Mouse (Mus musculus): ENCODE measurements at regions not wholly inside any gene's neighbourhood (a gene's known extent, or its start where the extent isn't known, plus 50 kb on each side); places are given as distances from the start of the nearest gene placed in this dataset.

DNA sequence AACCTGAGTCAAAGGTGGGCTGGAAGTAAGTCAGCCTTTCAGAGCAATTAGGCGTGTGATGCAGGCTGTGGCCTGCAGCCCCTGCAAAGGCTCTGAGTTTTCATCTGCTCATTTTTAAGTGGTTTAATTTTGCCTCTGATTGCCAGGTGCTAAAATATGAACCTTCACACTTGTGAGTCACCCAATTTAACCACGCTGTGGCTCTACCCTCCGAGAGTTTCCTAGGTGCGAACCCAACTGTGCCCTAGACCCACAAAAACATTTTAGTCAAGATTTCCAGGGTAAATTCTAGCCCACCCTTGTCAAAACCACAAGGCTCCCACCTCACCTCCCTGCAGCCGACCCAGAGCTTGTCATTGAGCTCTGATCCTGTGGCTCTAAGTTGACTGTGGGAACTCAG lies 103.3 kb upstream of the Eomes start:
- Histone ChIP-seq H3K27ac (ENCODE audit: insufficient read depth, low read length) (no peak overlapping the region), H3K4me3 (replicated peaks; ENCODE audit: insufficient read depth, low read depth, low read length) (no peak overlapping the region), H3K4me1 (ENCODE audit: control insufficient read depth, insufficient read depth, low read length) (no peaks in the 10 kb centered on the region), H3K27me3 (ENCODE audit: control insufficient read depth, insufficient read depth, low read length) (no peaks in the 10 kb centered on the region)
- 90% methylated on average over 5 of the region's 5 CpGs for WGBS
- DNase-seq = no peak
- TF ChIP-seq CTCF (IDR thresholded peaks at IDR 0.05; ENCODE audit: borderline replicate concordance, insufficient read depth, low read depth, low read length) (no peak), POLR2A (IDR thresholded peaks at IDR 0.05; ENCODE audit: borderline replicate concordance, insufficient read depth, low read length) (no peak)

DNA sequence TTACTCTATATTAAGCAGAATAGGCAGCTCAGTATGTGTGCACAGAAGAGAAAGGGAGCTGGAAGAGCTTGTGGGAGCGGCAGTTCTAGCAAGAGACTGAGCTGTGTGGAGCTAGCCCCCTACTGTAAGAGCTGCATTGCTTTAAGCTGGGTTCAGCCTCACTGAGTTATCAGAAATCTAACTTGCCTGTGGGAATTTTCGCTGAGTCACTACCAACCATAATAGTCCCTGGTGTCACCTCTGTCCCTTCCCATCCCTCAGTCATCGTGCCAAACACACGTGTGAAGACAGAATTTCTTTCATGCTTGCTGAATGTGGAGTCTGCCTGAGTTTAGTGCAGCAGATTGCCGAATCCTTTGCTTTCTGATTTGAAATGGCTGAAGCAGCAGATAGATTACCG lies 99.0 kb upstream of the Eomes start:
- Histone ChIP-seq H3K4me3 (replicated peaks; ENCODE audit: insufficient read depth, low read depth, low read length) (no peak overlapping the region), H3K4me1 (ENCODE audit: control insufficient read depth, insufficient read depth, low read length) (no peaks in the 10 kb centered on the region), H3K27ac (ENCODE audit: insufficient read depth, low read length) (no peak overlapping the region), H3K27me3 (ENCODE audit: control insufficient read depth, insufficient read depth, low read length) (no peaks in the 10 kb centered on the region)
- 31% methylated on average over 6 of the region's 6 CpGs for WGBS
- no peak for TF ChIP-seq POLR2A (IDR thresholded peaks at IDR 0.05; ENCODE audit: borderline replicate concordance, insufficient read depth, low read length)
- no peak for TF ChIP-seq CTCF (IDR thresholded peaks at IDR 0.05; ENCODE audit: borderline replicate concordance, insufficient read depth, low read depth, low read length)
- no peak for DNase-seq

DNA sequence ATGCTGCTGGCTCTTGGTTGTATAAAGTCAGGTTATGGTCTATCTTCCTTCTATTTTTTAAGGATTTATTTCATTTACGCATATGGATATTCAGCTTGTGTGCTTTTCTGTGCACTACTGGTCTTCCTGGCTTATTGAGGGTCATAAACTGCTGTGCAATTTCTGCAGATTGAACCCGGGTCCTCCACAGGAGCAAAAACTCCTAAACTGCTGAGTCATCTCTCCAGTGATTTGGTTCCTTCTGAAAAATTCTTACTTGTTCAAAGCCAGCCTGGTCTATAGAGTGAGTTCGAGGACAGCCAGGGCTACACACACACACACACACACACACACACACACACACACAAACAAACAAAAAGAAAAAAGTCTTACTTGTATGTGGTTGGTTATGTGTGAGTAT lies 95.5 kb upstream of the Eomes start:
- 81% methylated on average over 3 of the region's 3 CpGs for WGBS
- Histone ChIP-seq H3K27ac (ENCODE audit: insufficient read depth, low read length) (no peak overlapping the region), H3K4me1 (ENCODE audit: control insufficient read depth, insufficient read depth, low read length) (no peaks in the 10 kb centered on the region), H3K4me3 (replicated peaks; ENCODE audit: insufficient read depth, low read depth, low read length) (no peak overlapping the region), H3K27me3 (ENCODE audit: control insufficient read depth, insufficient read depth, low read length) (no peaks in the 10 kb centered on the region)
- DNase-seq = no peak
- TF ChIP-seq POLR2A (IDR thresholded peaks at IDR 0.05; ENCODE audit: borderline replicate concordance, insufficient read depth, low read length) = no peak
- TF ChIP-seq CTCF (IDR thresholded peaks at IDR 0.05; ENCODE audit: borderline replicate concordance, insufficient read depth, low read depth, low read length) = no peak

DNA sequence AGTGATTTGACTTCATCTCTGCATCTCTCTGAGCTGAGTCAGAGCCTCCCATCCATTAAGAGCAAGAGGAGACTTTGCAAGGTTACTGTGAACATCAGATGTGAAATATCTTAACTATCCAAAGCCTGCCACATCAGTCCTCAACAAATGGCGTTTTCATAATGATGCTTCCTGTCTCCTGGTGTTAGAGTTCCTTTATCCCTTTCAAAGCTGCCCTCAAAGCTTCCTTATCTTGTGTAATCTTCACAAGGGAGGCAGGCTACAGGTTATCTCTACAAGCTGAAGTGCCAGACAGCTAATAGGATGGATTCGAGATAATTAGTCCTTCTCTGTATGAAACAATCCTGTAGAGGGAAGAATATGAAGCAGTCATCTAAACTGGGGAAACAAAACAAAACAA lies 93.4 kb upstream of the Eomes start:
- H3K4me3 ChIP-seq (replicated peaks; ENCODE audit: insufficient read depth, low read depth, low read length) = no peak overlapping the region
- H3K27ac ChIP-seq (ENCODE audit: insufficient read depth, low read length) = no peak overlapping the region
- no peaks in the 10 kb centered on the region for H3K4me1 ChIP-seq (ENCODE audit: control insufficient read depth, insufficient read depth, low read length)
- 64% methylated on average over 2 of the region's 2 CpGs for WGBS
- TF ChIP-seq CTCF (IDR thresholded peaks at IDR 0.05; ENCODE audit: borderline replicate concordance, insufficient read depth, low read depth, low read length) (no peak), POLR2A (IDR thresholded peaks at IDR 0.05; ENCODE audit: borderline replicate concordance, insufficient read depth, low read length) (no peak)
- H3K27me3 ChIP-seq (ENCODE audit: control insufficient read depth, insufficient read depth, low read length) = no peaks in the 10 kb centered on the region; the same call in 1 of the 2 replicates
- no peak for DNase-seq

DNA sequence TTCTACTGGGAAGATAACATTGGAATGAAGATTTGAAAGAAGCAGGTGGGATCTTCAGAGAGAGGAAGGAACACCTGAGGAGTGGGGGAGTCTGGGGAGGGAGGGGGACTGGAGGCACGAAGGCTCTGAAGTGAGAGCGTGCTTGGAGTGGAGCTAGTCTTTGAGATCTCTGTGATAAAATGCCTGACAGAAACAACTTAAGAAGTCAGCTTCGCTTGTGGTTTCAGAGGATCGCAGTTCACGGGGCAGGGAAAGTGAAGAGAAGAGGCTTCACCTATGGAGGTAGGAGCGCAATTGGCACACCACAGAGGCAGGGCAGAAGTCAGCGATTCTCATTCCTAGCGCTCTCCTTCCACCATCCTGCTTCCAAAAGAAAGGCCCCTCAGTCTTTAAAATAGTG lies 90.4 kb upstream of the Eomes start:
- DNase-seq = no peak
- Histone ChIP-seq H3K27ac (ENCODE audit: insufficient read depth, low read length) (no peak overlapping the region), H3K4me3 (replicated peaks; ENCODE audit: insufficient read depth, low read depth, low read length) (no peak overlapping the region), H3K27me3 (ENCODE audit: control insufficient read depth, insufficient read depth, low read length) (no peaks in the 10 kb centered on the region; the same call in 1 of the 2 replicates), H3K4me1 (ENCODE audit: control insufficient read depth, insufficient read depth, low read length) (no peaks in the 10 kb centered on the region)
- TF ChIP-seq POLR2A (IDR thresholded peaks at IDR 0.05; ENCODE audit: borderline replicate concordance, insufficient read depth, low read length) = no peak
- TF ChIP-seq CTCF (IDR thresholded peaks at IDR 0.05; ENCODE audit: borderline replicate concordance, insufficient read depth, low read depth, low read length) = no peak
- WGBS = 69% methylated on average over 8 of the region's 8 CpGs

DNA sequence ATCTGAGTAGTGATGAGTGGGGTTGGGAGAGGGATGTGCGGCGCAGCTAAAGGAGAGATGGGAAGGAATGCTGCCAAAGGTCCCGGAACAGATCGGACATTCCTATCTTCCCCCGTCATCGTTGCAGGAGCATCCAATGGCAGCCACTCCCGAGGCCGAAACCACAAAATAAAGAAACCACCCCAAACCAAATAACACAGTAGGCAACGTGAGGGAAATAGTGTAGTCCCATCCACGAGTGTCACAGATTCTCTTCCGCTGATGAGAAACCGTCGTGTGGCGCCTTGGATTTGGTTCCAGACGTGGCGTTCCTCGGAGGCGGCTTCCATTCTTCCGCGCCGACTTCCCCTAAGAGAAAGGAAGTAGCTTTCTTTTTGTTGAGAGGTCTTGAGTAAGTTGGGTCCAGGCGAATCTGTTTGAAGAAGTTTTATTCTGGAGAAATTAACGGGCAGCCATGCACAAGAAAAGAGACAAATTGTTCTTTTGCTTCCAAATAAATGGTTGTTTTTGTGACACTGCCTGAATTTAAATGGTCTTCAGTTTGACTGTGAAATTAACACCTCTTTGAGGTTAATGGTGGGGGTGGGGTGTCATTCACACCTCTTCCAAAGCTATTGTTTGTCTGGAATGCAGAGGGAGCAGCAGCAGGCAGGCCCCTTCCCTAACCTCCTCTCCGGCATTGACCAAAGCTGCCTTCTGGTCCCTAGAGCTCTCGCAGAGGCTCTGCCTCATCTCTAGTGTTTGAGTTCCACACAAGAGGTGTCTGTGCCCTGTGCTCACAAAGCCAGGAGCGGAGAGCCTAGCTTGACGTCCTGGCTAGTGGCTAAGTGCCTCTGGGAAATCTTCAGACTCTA lies 88.3 kb upstream of the Eomes start:
- H3K27me3 ChIP-seq (ENCODE audit: control insufficient read depth, insufficient read depth, low read length) = no peaks in the 10 kb centered on the region; the same call in 1 of the 2 replicates
- H3K4me3 ChIP-seq (replicated peaks; ENCODE audit: insufficient read depth, low read depth, low read length) = peak overlapping the region; percentile 26

DNA sequence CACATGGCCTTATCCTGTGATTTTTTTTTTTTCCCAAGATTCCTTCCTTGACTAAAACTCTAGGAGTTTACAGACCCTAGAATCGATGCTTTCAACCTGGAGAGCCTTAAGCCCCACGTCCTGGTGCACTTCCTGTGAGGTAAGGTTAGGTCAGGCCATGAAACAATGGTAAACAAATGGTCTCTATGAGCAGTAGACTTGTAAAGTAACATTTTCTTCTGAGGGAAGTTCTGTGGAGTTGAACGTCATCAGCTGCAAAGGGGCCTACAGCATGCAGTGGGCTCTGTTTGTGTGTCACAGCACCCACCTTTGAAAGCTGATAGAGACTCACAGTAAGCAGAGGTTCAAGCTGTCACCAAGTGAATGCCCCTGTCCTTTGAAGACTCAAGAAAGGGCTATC lies 87.3 kb upstream of the Eomes start:
- H3K27ac ChIP-seq (ENCODE audit: insufficient read depth, low read length) = no peak overlapping the region
- H3K4me3 ChIP-seq (replicated peaks; ENCODE audit: insufficient read depth, low read depth, low read length) = no peak overlapping the region
- 89% methylated on average over 3 of the region's 3 CpGs for WGBS
- H3K27me3 ChIP-seq (ENCODE audit: control insufficient read depth, insufficient read depth, low read length) = no peaks in the 10 kb centered on the region; the same call in 1 of the 2 replicates
- DNase-seq = no peak
- TF ChIP-seq POLR2A (IDR thresholded peaks at IDR 0.05; ENCODE audit: borderline replicate concordance, insufficient read depth, low read length) = no peak
- TF ChIP-seq CTCF (IDR thresholded peaks at IDR 0.05; ENCODE audit: borderline replicate concordance, insufficient read depth, low read depth, low read length) = no peak
- no peaks in the 10 kb centered on the region for H3K4me1 ChIP-seq (ENCODE audit: control insufficient read depth, insufficient read depth, low read length)

More for the DNA sequence above, 88.3 kb upstream of the Eomes start:
- 26% methylated on average over 27 of the region's 27 CpGs for WGBS
- TF ChIP-seq CTCF (IDR thresholded peaks at IDR 0.05; ENCODE audit: borderline replicate concordance, insufficient read depth, low read depth, low read length) (no peak), POLR2A (IDR thresholded peaks at IDR 0.05; ENCODE audit: borderline replicate concordance, insufficient read depth, low read length) (no peak)
- Histone ChIP-seq H3K4me1 (ENCODE audit: control insufficient read depth, insufficient read depth, low read length) (no peaks in the 10 kb centered on the region), H3K27ac (ENCODE audit: insufficient read depth, low read length) (no peak overlapping the region)
- DNase-seq = no peak

DNA sequence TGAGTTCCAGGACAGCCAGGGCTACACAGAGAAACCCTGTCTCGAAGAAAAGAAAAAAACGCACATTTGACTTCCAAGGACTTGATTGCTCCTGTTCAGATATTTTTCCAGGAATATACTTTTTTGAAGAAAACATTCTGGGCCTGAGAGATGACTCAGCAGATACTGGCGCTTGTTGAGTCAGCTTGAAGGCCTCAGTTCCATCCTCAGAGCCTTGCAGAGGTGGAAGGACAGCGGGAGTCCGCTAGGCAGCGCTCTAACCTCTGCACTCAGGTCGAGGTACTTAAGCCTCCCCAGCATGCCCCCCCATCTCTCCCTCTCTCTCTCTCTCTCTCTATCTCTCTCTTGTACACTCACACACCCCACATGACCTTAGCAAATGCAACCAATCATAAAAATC lies 86.3 kb upstream of the Eomes start:
- DNase-seq = no peak
- Histone ChIP-seq H3K27ac (ENCODE audit: insufficient read depth, low read length) (no peak overlapping the region), H3K27me3 (ENCODE audit: control insufficient read depth, insufficient read depth, low read length) (no peaks in the 10 kb centered on the region; the same call in 1 of the 2 replicates), H3K4me1 (ENCODE audit: control insufficient read depth, insufficient read depth, low read length) (no peaks in the 10 kb centered on the region), H3K4me3 (replicated peaks; ENCODE audit: insufficient read depth, low read depth, low read length) (no peak overlapping the region)
- TF ChIP-seq CTCF (IDR thresholded peaks at IDR 0.05; ENCODE audit: borderline replicate concordance, insufficient read depth, low read depth, low read length) (no peak), POLR2A (IDR thresholded peaks at IDR 0.05; ENCODE audit: borderline replicate concordance, insufficient read depth, low read length) (no peak)
- WGBS = 73% methylated on average over 7 of the region's 7 CpGs

Measured in cerebellum, adult 2 months (tissue).